Mouse (Mus musculus) hindbrain, embryonic 15.5 days (tissue): ENCODE data around the gene Lrmp. TPM values are rescaled to one million over a fixed set of nuclear protein-coding genes. Genes with fewer than 3 reads are reported as not detected.
A peak's percentile ranks its signal among the peaks of the same experiment; 100 is the strongest.

Experiments
- ATAC-seq: fragments of 200-750 bp; cut with Nextera tagmentation; 2 replicates; pipeline ENCODE4 v1.8.0; 2017; ENCODE audit warnings: low read depth, moderate number of reproducible peaks, moderate TSS enrichment; ENCODE audit not compliant: low FRiP score
- H3K27ac ChIP-seq: fragments of 300-500 bp; sonication (generic); replicated peaks from 2 replicates; pipeline ENCODE4 v1.5.1; 2015; ENCODE audit warnings: mild to moderate bottlenecking, inconsistent platforms
- H3K27me3 ChIP-seq: fragments of 300-500 bp; sonication (generic); 2 replicates; pipeline ENCODE4 v1.6.1; 2015; ENCODE audit warnings: control low read depth, inconsistent platforms
- H3K36me3 ChIP-seq: fragments of 300-500 bp; sonication (generic); 2 replicates; pipeline ENCODE4 v1.6.1; 2015; ENCODE audit warnings: control low read depth, inconsistent platforms
- H3K4me1 ChIP-seq: fragments of 300-500 bp; sonication (generic); replicated peaks from 2 replicates; pipeline ENCODE4 v1.6.1; 2015; ENCODE audit warnings: control low read depth, inconsistent platforms
- H3K4me2 ChIP-seq: fragments of 300-500 bp; sonication (generic); 2 replicates; pipeline ENCODE4 v1.6.1; 2015; ENCODE audit warnings: moderate library complexity, mild to moderate bottlenecking, inconsistent platforms
- H3K4me3 ChIP-seq: fragments of 300-500 bp; sonication (generic); 2 replicates; pipeline ENCODE4 v1.5.1; 2015; ENCODE audit warnings: mild to moderate bottlenecking, inconsistent platforms
- H3K9ac ChIP-seq: fragments of 300-500 bp; sonication (generic); 2 replicates; pipeline ENCODE4 v1.6.1; 2015; ENCODE audit warnings: inconsistent platforms
- H3K9me3 ChIP-seq: fragments of 300-500 bp; sonication (generic); 2 replicates; pipeline ENCODE4 v1.6.1; 2016; ENCODE audit warnings: control low read depth, inconsistent platforms
- WGBS: fragments of 180-500 bp; shearing (Covaris S2); methylation state at CpG from one replicate; pipeline ENCODE4 v1.1.7; 2015; 5-methylcytosine and 5-hydroxymethylcytosine counted together
- polyA plus RNA-seq: library from polyadenylated mRNA; unstranded; fragments of >200 nt; fragmentation: Nextera tagmentation; extraction: Ambion mirVana; gene quantifications from 2 replicates; pipeline ENCODE4 v1.2.1, GENCODE M21; 2015

The Lrmp gene
- polyA plus RNA-seq, 1 experiment from 2014 or later = 0.75 TPM

GRCm38 (mm10) chr6:145106163-145106842, 9.2 kb upstream of the Lrmp start:
- WGBS = 91% methylated on average over 5 of the region's 6 CpGs

GRCm38 (mm10) chr6:145110786-145111185, 4.7 kb upstream of the Lrmp start:
- no peak for ATAC-seq
- Histone ChIP-seq H3K4me2 (no peak overlapping the region), H3K4me1 (no peaks in the 10 kb centered on the region), H3K9me3 (no peaks in the 10 kb centered on the region), H3K9ac (no peak overlapping the region), H3K27me3 (no peaks in the 10 kb centered on the region), H3K4me3 (no peak overlapping the region), H3K36me3 (no peaks in the 10 kb centered on the region), H3K27ac (no peak overlapping the region)
- WGBS = 94% methylated on average over 4 of the region's 4 CpGs

More at GRCm38 (mm10) chr6:145106163-145106842, 9.2 kb upstream of the Lrmp start:
- Histone ChIP-seq H3K9me3 (no peaks in the 10 kb centered on the region), H3K4me1 (no peaks in the 10 kb centered on the region), H3K4me2 (no peak overlapping the region), H3K4me3 (no peak overlapping the region), H3K27ac (no peak overlapping the region), H3K27me3 (no peaks in the 10 kb centered on the region), H3K9ac (no peak overlapping the region), H3K36me3 (no peaks in the 10 kb centered on the region)
- ATAC-seq = no peak

GRCm38 (mm10) chr6:145112865-145113264, 2.6 kb upstream of the Lrmp start:
- no peaks in the 10 kb centered on the region for H3K9me3 ChIP-seq
- no peak for ATAC-seq
- H3K4me1 ChIP-seq = peaks cover 10% of the 10 kb centered on the region
- H3K27ac ChIP-seq = no peak overlapping the region
- H3K4me2 ChIP-seq = no peak overlapping the region
- no peak overlapping the region for H3K4me3 ChIP-seq
- no peaks in the 10 kb centered on the region for H3K36me3 ChIP-seq
- no peak overlapping the region for H3K9ac ChIP-seq
- no peaks in the 10 kb centered on the region for H3K27me3 ChIP-seq
- 70% methylated on average over 6 of the region's 6 CpGs for WGBS

- Histone ChIP-seq H3K4me2 (no peak overlapping the region), H3K27ac (no peak overlapping the region), H3K9me3 (no peaks in the 10 kb centered on the region), H3K4me3 (no peak overlapping the region), H3K9ac (no peak overlapping the region), H3K4me1 (peaks cover 10% of the 10 kb centered on the region), H3K36me3 (no peaks in the 10 kb centered on the region), H3K27me3 (no peaks in the 10 kb centered on the region)
- 77% methylated on average over 2 of the region's 2 CpGs for WGBS
- ATAC-seq = no peak
Measured at GRCm38 (mm10) chr6:145114561-145114960, 892 bp upstream of the Lrmp start.

GRCm38 (mm10) chr6:145116098-145116672, 732 bp downstream of the Lrmp start:
- H3K27me3 ChIP-seq = no peaks in the 10 kb centered on the region
- WGBS = 3% methylated on average over 4 of the region's 4 CpGs
- H3K9me3 ChIP-seq = no peaks in the 10 kb centered on the region
- H3K4me3 ChIP-seq = no peak overlapping the region
- peak; percentile 48; the same call in 1 of the 2 replicates for ATAC-seq
- no peak overlapping the region for H3K4me2 ChIP-seq
- H3K9ac ChIP-seq = no peak overlapping the region
- no peaks in the 10 kb centered on the region for H3K36me3 ChIP-seq
- H3K4me1 ChIP-seq = peaks cover 10% of the 10 kb centered on the region
- no peak overlapping the region for H3K27ac ChIP-seq

- H3K27ac ChIP-seq = no peak overlapping the region
- H3K4me2 ChIP-seq = no peak overlapping the region
- H3K4me1 ChIP-seq = peaks cover 10% of the 10 kb centered on the region
- no peaks in the 10 kb centered on the region for H3K9me3 ChIP-seq
- no peaks in the 10 kb centered on the region for H3K36me3 ChIP-seq
- H3K27me3 ChIP-seq = no peaks in the 10 kb centered on the region
- no peak overlapping the region for H3K4me3 ChIP-seq
- no peak overlapping the region for H3K9ac ChIP-seq
- no peak for ATAC-seq
- 77% methylated on average over 2 of the region's 2 CpGs for WGBS
Measured at GRCm38 (mm10) chr6:145120086-145120485, 4.6 kb downstream of the Lrmp start.

- H3K4me2 ChIP-seq = no peak overlapping the region
- no peaks in the 10 kb centered on the region for H3K36me3 ChIP-seq
- H3K27ac ChIP-seq = no peak overlapping the region
- WGBS = 53% methylated on average over 18 of the region's 18 CpGs
- no peak for ATAC-seq
- H3K27me3 ChIP-seq = no peaks in the 10 kb centered on the region
- peaks cover 10% of the 10 kb centered on the region for H3K4me1 ChIP-seq
- no peak overlapping the region for H3K4me3 ChIP-seq
- no peaks in the 10 kb centered on the region for H3K9me3 ChIP-seq
- H3K9ac ChIP-seq = no peak overlapping the region
Measured at GRCm38 (mm10) chr6:145120787-145121589, 5.5 kb downstream of the Lrmp start.

GRCm38 (mm10) chr6:145121590-145122420, 6.4 kb downstream of the Lrmp start:
- H3K9ac ChIP-seq = no peak overlapping the region
- H3K9me3 ChIP-seq = no peaks in the 10 kb centered on the region
- peaks cover 1% of the 10 kb centered on the region; the same call in 1 of the 2 replicates for H3K4me1 ChIP-seq
- WGBS = 51% methylated on average over 21 of the region's 21 CpGs
- H3K27me3 ChIP-seq = no peaks in the 10 kb centered on the region
- H3K4me3 ChIP-seq = no peak overlapping the region
- no peaks in the 10 kb centered on the region for H3K36me3 ChIP-seq
- no peak for ATAC-seq
- H3K27ac ChIP-seq = no peak overlapping the region
- H3K4me2 ChIP-seq = no peak overlapping the region

GRCm38 (mm10) chr6:145122423-145123059, 7.1 kb downstream of the Lrmp start:
- no peak overlapping the region for H3K4me3 ChIP-seq
- no peaks in the 10 kb centered on the region for H3K36me3 ChIP-seq
- no peaks in the 10 kb centered on the region for H3K4me1 ChIP-seq
- H3K27me3 ChIP-seq = no peaks in the 10 kb centered on the region
- H3K9me3 ChIP-seq = no peaks in the 10 kb centered on the region
- 35% methylated on average over 8 of the region's 8 CpGs for WGBS
- H3K9ac ChIP-seq = no peak overlapping the region
- no peak overlapping the region for H3K27ac ChIP-seq
- no peak for ATAC-seq
- no peak overlapping the region for H3K4me2 ChIP-seq

GRCm38 (mm10) chr6:145123136-145124060, 7.9 kb downstream of the Lrmp start:
- H3K27ac ChIP-seq = no peak overlapping the region
- no peak overlapping the region for H3K4me3 ChIP-seq
- no peak overlapping the region for H3K9ac ChIP-seq
- no peaks in the 10 kb centered on the region for H3K27me3 ChIP-seq
- no peaks in the 10 kb centered on the region for H3K9me3 ChIP-seq
- no peak overlapping the region for H3K4me2 ChIP-seq
- H3K4me1 ChIP-seq = no peaks in the 10 kb centered on the region
- 78% methylated on average over 11 of the region's 11 CpGs for whole genome bisulfite sequencing
- ATAC-seq = no peak
- no peaks in the 10 kb centered on the region for H3K36me3 ChIP-seq
